Mouse (Mus musculus) heart, postnatal 0 days (tissue): ENCODE measurements around the gene Pde4a.

ENCODE experiments used
- CTCF ChIP-seq: IDR thresholded peaks from 2 replicates; pipeline ENCODE4 v1.5.1; 2016; ENCODE audit warnings: antibody characterized with exemption, control low read depth, low read depth
- EP300 ChIP-seq: IDR thresholded peaks from 2 replicates; pipeline ENCODE4 v1.6.1; 2016; ENCODE audit warnings: antibody characterized with exemption, low read depth

GRCm38 (mm10) chr9:21204528-21205272 lies 39.2 kb downstream of the Pde4a start:
- TF ChIP-seq CTCF (no peak), EP300 (no peak)
